Mouse (Mus musculus): Measurements from ENCODE around the gene Myo1h.

DNA sequence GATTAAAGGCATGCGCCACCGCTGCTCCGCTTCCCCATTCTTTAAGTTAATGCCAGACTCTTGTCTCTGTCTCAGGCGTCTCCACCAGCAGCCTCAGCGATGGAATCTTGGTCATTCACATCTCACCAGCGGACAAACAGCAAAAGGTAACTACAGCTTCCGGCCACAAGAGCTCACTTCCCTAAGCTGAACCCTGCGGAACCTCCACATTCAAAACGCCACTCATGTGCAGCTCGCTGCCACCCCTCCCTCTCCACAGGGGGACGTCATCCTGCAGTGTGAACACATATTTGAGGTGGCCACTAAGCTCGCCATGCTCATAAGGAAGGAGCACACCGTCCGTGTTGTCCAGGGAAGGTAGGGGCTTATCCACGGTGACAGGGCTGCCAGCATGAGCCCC lies 72.0 kb downstream of the Myo1h start:
- TF ChIP-seq MAX (IDR thresholded peaks at IDR 0.05; ENCODE audit: low read depth) (no peak), POLR2A (IDR thresholded peaks at IDR 0.05; ENCODE audit: insufficient read length, low read depth) (no peak), SRF (IDR thresholded peaks at IDR 0.05; ENCODE audit: control insufficient read depth, insufficient read length, low read depth) (no peak), E2F4 (IDR thresholded peaks at IDR 0.05; ENCODE audit: insufficient read depth) (no peak)

Measured in myocyte (in vitro differentiated cells).